Mouse (Mus musculus): ENCODE results near the gene Hmgcr. TPM values are rescaled to one million over a fixed set of nuclear protein-coding genes. Genes with fewer than 3 reads are reported as not detected.

The Hmgcr gene
- 100.0 and 102 TPM in 2 replicates for polyA plus RNA-seq (2015; fragmentation: Nextera tagmentation; extraction: Ambion mirVana)

DNA sequence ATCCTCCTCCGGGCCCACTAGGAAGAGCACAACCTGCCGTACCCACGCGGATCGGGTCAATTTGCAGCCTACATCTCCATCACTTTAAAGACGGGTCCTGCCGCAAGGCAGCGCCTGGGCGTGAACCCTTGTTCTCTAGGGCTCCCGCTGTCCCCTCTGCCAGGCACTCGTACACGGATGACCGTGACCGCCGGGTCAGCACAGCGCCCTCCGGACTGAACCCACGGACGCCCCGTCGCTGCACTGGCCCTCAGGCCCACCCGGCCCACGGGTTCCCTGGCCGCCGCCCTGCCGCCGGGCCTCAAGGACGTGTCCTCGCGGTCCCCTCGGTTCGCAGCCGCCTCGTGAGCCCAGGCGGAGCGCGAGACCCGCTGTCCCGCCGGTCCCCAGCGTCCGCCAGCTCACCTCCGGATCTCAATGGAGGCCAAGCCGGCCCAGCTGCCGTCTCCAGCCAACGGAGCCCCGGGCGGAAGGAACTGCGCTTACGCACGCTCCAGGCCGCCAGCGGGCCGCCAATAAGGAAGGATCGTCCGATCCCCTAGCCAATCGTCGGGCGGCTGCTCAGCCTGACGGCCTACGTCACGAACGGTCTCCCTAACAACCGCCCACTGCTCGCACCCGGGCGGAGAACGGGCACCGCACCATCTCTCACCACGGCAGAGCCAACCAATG lies at the start of gene Hmgcr:
TSS of gene Hmgcr (minus strand) at position 531 of the 672 bp plus-strand sequence.

Other genes with a start within 250 kb of the Hmgcr start
- gene Ankdd1b, start 199.7 kb downstream of the Hmgcr start, polyA plus RNA-seq (2015; fragmentation: Nextera tagmentation; extraction: Ambion mirVana), result 0.09 TPM in 1 of 2 replicates, not detected in the other
- gene Gm17622, start 180.2 kb downstream of the Hmgcr start, polyA plus RNA-seq (2015; fragmentation: Nextera tagmentation; extraction: Ambion mirVana), result not detected in 2 replicates
- 5.4 and 6.5 TPM in 2 replicates for gene Polk, start 128.4 kb downstream of the Hmgcr start, polyA plus RNA-seq (2015; fragmentation: Nextera tagmentation; extraction: Ambion mirVana)
- 9.6 and 12.2 TPM in 2 replicates for gene Col4a3bp, start 128.3 kb downstream of the Hmgcr start, polyA plus RNA-seq (2015; fragmentation: Nextera tagmentation; extraction: Ambion mirVana)
- gene Ankrd31, start 77.3 kb upstream of the Hmgcr start, polyA plus RNA-seq (2015; fragmentation: Nextera tagmentation; extraction: Ambion mirVana), result 0.05 TPM in 1 of 2 replicates, not detected in the other